Mouse (Mus musculus): ENCODE measurements at regions not wholly inside any gene's neighbourhood (a gene's known extent, or its start where the extent isn't known, plus 50 kb on each side); places are given as distances from the start of the nearest gene placed in this dataset.
"Not testable (repeated sequence)": the region's sequence is repeated elsewhere in the genome, so short reads cannot be mapped to it uniquely, and the experiment has no call there.

GRCm38 (mm10) chr1:4570730-4571129 is 237.0 kb upstream of the Gm37988 start:
- no peak for DNase-seq (ENCODE audit: low spot score)

- DNase-seq (ENCODE audit: low spot score) = peak; percentile 44
Measured at GRCm38 (mm10) chr1:4571299-4572202, 236.1 kb upstream of the Gm37988 start.

GRCm38 (mm10) chr1:4572311-4572710 is 235.4 kb upstream of the Gm37988 start:
- DNase-seq (ENCODE audit: low spot score) = no peak

- DNase-seq (ENCODE audit: low spot score) = no peak
Measured at GRCm38 (mm10) chr1:4574101-4574500, 233.6 kb upstream of the Gm37988 start.

GRCm38 (mm10) chr1:4576957-4577356 is 230.7 kb upstream of the Gm37988 start:
- DNase-seq (ENCODE audit: low spot score) = no peak

GRCm38 (mm10) chr1:4582534-4582933 is 225.2 kb upstream of the Gm37988 start:
- no peak for DNase-seq (ENCODE audit: low spot score)

- DNase-seq (ENCODE audit: low spot score) = no peak
Measured at GRCm38 (mm10) chr1:4597856-4598255, 209.8 kb upstream of the Gm37988 start.

- DNase-seq (ENCODE audit: low spot score) = no peak
Measured at GRCm38 (mm10) chr1:4598425-4598824, 209.3 kb upstream of the Gm37988 start.

GRCm38 (mm10) chr1:4602386-4602785 is 205.3 kb upstream of the Gm37988 start:
- no peak for DNase-seq (ENCODE audit: low spot score)

- no peak for DNase-seq (ENCODE audit: low spot score)
Measured at GRCm38 (mm10) chr1:4608824-4609223, 198.9 kb upstream of the Gm37988 start.

- DNase-seq (ENCODE audit: low spot score) = no peak
Measured at GRCm38 (mm10) chr1:4613305-4613704, 194.4 kb upstream of the Gm37988 start.

- no peak for DNase-seq (ENCODE audit: low spot score)
Measured at GRCm38 (mm10) chr1:4615286-4615685, 192.4 kb upstream of the Gm37988 start.

- no peak for DNase-seq (ENCODE audit: low spot score)
Measured at GRCm38 (mm10) chr1:4617479-4617878, 190.2 kb upstream of the Gm37988 start.

- no peak for DNase-seq (ENCODE audit: low spot score)
Measured at GRCm38 (mm10) chr1:4622408-4622807, 185.3 kb upstream of the Gm37988 start.

- no peak for DNase-seq (ENCODE audit: low spot score)
Measured at GRCm38 (mm10) chr1:4623268-4623667, 184.4 kb upstream of the Gm37988 start.

- DNase-seq (ENCODE audit: low spot score) = no peak
Measured at GRCm38 (mm10) chr1:4653937-4654336, 153.8 kb upstream of the Gm37988 start.

GRCm38 (mm10) chr1:4655252-4655651 is 152.4 kb upstream of the Gm37988 start:
- no peak for DNase-seq (ENCODE audit: low spot score)

GRCm38 (mm10) chr1:4656883-4657282 is 150.8 kb upstream of the Gm37988 start:
- DNase-seq (ENCODE audit: low spot score) = no peak

- not testable (repeated sequence) for DNase-seq (ENCODE audit: low spot score)
Measured at GRCm38 (mm10) chr1:4660081-4660480, 147.6 kb upstream of the Gm37988 start.

GRCm38 (mm10) chr1:4660616-4661015 is 147.1 kb upstream of the Gm37988 start:
- not testable (repeated sequence) for DNase-seq (ENCODE audit: low spot score)

- no peak for DNase-seq (ENCODE audit: low spot score)
Measured at GRCm38 (mm10) chr1:4661761-4662160, 145.9 kb upstream of the Gm37988 start.

- DNase-seq (ENCODE audit: low spot score) = no peak
Measured at GRCm38 (mm10) chr1:4669732-4670131, 138.0 kb upstream of the Gm37988 start.

- DNase-seq (ENCODE audit: low spot score) = no peak
Measured at GRCm38 (mm10) chr1:4671237-4672019, 136.3 kb upstream of the Gm37988 start.
